Mouse (Mus musculus) c-Kit-negative CD71-positive TER-119-positive erythroid progenitor cells, embryonic 14.5 days (primary cell): Measurements from ENCODE around the gene Inca1.

Experiments used
- DNase-seq: peaks from one replicate; pipeline ENCODE4 v3.0.0-alpha.2; 2013; ENCODE audit warnings: low read depth, low spot score

The Inca1 gene

GRCm38 (mm10) chr11:70669582-70670345 is 30.2 kb downstream of the Inca1 start:
- peak; percentile 43 for DNase-seq

GRCm38 (mm10) chr11:70668771-70669505 is 31.0 kb downstream of the Inca1 start, which contains the start of gene Spag7:
Gene Spag7 (minus strand): TSS chr11:70669416.
- peak; percentile 98 for DNase-seq

- DNase-seq = no peak
These were observed 31.6 kb downstream of the Inca1 start for GRCm38 (mm10) chr11:70668335-70668770.

- DNase-seq = no peak
These were observed 32.4 kb downstream of the Inca1 start for GRCm38 (mm10) chr11:70667271-70668150.

GRCm38 (mm10) chr11:70666687-70667086 is 33.3 kb downstream of the Inca1 start:
- no peak for DNase-seq

GRCm38 (mm10) chr11:70664741-70665140 is 35.2 kb downstream of the Inca1 start:
- no peak for DNase-seq

DNA sequence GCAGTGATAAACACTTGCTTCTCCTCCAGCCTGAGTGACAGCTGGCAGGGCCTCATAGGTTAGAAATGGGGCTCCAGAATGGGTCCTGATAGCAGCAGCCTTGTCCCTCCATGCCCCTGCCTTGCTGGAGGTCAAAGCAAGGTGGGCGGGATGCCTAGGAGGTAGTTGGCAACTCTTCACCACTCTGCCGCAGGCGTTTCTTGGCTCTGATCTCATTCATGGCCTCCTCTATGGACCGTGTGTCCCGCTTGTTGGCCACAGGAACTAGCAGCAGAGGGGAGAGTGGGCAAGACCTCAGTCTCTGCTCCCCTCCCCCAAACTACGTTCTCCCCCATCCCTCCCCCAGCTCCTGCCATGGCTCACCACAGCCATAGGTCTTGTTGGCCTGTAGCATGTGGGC is 36.0 kb downstream of the Inca1 start:
- no peak for DNase-seq

- DNase-seq = no peak
These were observed 36.9 kb downstream of the Inca1 start for GRCm38 (mm10) chr11:70663101-70663500.

GRCm38 (mm10) chr11:70660571-70660970 is 39.4 kb downstream of the Inca1 start:
- DNase-seq = no peak

DNA sequence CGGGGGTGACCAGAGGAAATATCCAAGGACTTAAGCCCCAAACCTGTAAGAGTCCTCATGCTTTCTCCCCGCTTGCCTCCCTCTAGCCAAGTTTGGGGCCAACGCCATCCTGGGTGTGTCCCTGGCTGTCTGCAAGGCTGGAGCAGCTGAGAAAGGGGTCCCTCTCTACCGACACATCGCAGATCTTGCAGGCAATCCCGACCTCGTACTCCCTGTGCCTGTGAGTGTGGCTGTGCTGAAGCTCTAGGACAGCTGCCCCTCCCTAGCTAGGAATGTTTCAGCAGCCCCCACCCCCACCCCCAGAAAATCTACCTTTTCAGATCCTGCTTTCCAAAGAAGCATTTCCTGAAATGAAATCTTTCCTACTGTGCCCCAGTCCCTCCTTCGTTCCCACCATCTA is 41.0 kb downstream of the Inca1 start:
- no peak for DNase-seq

DNA sequence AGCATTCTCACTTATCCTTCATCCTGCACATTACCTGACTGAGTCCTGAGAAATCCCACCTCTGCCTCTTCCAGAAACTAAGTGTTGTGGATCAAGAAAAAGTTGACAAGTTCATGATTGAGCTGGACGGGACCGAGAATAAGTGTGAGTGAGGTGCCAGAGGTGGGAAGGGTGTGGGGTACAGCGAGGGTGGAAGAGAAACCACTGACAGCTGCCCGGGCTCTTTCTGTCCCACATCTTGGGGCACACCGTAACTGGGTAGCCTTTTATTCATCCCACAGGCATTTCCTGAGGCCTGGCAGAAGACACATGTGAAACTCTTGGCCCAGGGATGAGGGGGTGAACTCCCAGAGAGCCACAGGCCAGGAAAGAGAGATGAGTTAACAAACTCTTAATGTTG is 41.4 kb downstream of the Inca1 start:
- no peak for DNase-seq

DNA sequence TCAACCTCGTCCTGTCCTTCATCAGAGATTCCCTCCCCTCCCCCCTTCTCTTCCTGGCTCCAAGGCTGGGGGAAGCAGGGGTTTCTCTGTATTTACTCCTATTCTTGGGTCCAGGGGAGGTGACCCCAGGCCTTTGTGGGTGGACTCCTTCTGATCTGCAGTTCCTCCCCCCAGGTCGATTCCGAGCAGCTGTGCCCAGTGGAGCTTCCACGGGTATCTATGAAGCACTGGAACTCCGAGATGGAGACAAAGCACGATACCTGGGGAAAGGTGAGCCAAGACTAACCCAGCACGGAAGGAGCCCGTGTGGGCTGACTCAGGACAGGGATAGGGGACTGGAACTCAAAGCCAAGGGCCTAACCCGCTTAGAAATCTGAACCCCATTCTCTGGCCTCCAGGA is 42.0 kb downstream of the Inca1 start:
- no peak for DNase-seq

DNA sequence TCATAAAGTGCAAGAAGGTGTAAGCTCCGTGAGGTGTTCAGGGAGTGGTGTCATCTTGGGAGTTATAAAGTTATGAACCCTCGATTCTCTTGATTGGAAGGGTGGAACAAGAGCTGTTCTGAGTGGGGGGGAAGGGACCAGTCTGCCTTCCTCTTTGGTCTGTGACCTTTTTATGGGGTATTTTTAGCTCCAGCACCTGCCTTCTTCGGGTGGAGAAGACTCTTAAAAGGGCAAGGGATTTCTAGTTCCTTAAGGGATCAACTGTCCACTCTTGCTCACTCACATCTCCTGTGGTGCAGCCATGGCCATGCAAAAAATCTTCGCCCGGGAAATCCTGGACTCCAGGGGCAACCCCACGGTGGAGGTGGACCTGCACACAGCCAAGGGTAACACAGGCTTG is 42.4 kb downstream of the Inca1 start:
- no peak for DNase-seq

DNA sequence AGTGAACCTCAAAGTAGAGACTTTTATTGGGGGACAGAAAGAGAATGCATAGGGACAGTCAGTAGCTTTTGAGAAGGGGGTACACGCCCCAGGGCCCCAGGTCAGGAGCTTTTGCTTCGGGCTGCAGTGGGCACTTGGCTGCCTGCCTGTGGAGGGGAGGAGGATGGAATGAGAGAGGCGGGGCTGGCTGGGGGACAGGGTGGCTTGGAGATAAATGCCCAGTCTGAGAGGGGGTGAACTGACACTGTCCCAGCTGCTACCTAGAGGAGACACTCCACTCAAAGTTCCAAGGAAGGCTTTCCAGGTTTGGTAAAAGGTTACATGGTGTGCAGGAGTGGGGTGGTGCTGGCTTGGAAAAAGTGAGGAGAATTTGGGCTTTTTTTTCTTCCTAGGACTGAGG is 43.0 kb downstream of the Inca1 start, which contains the start of gene Eno3:
Gene Eno3 (plus strand): TSS at position 239 of the 400 bp plus-strand sequence.
- no peak for DNase-seq

DNA sequence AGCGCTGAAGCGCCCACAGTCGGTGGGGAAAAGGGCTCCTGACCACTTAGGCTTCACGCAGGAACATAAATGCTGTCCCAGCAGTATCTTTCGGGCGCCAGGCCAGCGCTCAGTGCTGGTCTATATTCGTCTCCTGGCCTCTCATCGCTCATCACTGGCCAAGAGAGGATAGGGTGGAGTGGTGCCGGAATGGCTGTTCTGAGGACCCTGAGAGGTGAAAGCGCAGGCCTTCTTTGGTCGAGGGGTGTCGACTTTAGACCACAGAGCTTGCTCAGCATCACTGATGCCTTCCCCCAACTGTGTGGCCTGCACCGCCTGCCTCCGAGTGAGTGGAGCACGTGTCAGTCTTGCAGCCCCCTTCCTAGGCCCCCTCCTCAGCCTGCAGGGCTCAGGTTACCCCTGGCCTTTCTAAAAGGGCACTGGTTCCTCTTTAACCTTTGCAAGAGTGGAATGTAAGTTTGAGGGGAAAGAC is 43.5 kb downstream of the Inca1 start:
- no peak for DNase-seq

GRCm38 (mm10) chr11:70655571-70656455 is 44.1 kb downstream of the Inca1 start:
- DNase-seq = no peak

- DNase-seq = peak; percentile 49
These were observed 44.9 kb downstream of the Inca1 start for GRCm38 (mm10) chr11:70654923-70655570.

DNA sequence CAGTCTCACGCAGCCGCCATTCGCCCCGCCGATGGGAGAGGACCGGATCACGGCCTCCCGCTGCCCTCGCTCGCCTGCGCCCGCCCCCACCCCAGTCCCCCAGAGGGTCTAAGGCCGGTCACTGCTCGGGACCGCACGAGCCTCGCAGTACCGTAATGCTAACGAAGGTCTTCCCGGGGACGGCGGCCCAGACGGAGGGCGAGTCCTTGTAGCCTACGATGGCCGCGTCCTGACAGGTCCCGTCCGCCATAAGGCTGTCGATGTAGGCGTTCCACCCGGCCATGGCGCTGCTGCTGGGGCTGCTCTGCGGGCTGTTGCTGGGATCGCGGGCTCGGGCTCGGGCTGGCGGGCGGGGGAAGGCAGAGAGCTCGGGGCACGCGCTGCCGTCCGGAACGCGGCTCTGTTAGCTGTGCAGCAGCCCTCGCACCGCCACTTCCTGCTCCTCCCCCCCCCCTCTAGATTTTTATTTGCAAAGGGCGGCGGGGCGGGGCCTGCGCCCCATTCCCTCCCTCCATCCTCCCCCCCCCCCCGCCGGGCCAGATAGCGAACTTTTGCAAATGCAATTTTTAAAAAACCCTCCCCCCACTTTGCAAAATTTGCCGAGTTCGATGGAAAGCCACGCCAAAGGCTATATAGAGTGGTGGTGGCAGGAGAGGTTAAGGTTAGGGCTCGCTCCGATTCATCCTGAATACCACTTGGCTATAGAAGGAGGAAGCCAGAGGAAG is 45.6 kb downstream of the Inca1 start, which contains the start of gene Pfn1:
Gene Pfn1 (minus strand): TSS at position 447 of the 725 bp plus-strand sequence.
- peak; percentile 56 for DNase-seq
